Mouse (Mus musculus): Measurements from ENCODE around the gene Fastk. TPM values are rescaled to one million over a fixed set of nuclear protein-coding genes. Genes with fewer than 3 reads are reported as not detected.
A peak's percentile ranks its signal among the peaks of the same experiment; 100 is the strongest.

Gene Fastk
- polyA plus RNA-seq (2014; fragmentation: Nextera tagmentation; extraction: Ambion mirVana) = 158 and 165 TPM in 2 replicates

DNA sequence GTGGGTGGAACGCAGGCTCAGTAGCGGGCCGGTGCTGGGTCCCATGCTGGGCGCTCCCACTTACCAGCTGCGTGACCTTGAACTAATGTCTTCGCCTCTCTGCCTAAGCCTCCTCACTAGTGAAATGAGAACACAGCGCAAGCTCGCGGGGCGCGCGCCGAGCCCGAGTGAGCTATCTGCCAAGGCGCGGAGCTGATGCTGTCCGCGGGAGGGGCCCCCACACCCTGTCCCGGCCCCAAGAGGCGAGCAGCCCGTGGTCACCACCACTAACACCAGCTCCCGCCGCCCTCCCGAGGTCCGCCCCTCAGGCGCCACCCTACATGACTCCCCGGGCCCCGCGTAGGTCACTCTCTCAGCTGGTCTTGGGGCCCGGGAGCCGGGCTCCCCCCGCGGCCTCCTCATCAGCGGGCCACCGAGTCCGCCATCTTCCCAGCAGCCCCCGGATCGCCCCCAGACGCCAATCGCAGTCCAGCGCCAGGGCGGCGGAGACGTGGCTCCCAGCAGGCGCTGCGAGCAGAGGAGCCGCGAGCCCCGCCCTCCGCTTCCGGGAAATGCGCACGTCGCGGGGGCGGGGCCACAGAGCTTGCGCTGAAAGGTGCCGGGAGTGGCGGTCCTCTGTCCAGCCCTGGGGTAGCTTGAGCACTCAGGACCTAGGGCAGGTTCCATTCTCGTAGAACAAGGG lies at the start of gene Fastk:
TSS of gene Fastk (minus strand) at position 542 of the 682 bp plus-strand sequence.
- Histone ChIP-seq H3K4me1 (ENCODE audit: control insufficient read depth, insufficient read depth, low read length) (peaks cover 22% of the 10 kb centered on the region), H3K27ac (ENCODE audit: low read depth, low read length) (peak within 1 kb of the TSS; percentile 94), H3K9ac (ENCODE audit: low read depth, low read length) (peak within 1 kb of the TSS; percentile 97), H3K27me3 (ENCODE audit: control insufficient read depth, insufficient read depth, low read length) (no peaks in the 10 kb centered on the region), H3K4me2 (peak within 1 kb of the TSS; percentile 85), H3K9me3 (replicated peaks; ENCODE audit: control insufficient read depth, low read length) (no peaks in the 10 kb centered on the region), H3K36me3 (ENCODE audit: control insufficient read depth, insufficient read depth, low read length) (peaks cover 17% of the 10 kb centered on the region), H3K4me3 (ENCODE audit: low read depth, low read length) (peak within 1 kb of the TSS; percentile 89)
- under 1% methylated on average over 60 of the region's 60 CpGs for WGBS (ENCODE audit: insufficient replicate concordance)
- ATAC-seq (replicated peaks; ENCODE audit: insufficient number of reproducible peaks, low FRiP score, low TSS enrichment) = peak; percentile 83

DNA sequence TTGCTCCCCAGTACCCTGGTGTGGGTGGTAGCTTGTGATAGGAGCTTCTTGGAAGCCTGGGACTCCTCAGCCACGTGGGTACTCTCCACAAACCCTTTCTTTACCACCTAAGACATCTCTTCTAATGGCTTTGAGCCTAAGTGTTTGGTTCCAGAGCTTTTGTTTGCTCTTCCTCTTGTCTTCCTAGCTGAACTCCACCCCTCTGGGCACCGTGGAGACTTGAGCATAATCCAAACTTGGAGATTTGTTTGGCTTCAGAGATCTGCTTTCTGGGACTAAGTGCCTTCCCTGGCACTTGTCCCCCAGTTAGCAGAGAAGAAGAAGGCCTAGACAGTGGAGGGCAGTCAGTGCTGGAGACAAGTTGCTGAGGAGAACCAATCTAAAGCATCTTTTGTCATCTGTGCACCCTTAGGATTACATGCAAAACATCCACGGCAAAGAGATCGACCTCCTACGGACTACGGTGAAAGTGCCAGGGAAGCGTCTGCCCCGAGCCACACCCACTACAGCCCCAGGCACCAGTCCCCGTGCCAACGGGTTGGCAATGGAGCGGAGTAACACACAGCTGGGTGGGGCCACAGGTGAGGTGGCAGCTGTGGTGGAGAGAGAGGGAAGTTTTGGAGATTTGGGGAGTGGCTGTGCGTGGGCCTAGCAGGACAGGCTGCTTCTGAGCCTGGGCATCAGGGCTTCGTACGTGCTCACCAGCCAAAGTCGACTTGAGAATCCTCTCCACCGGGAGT lies 47.6 kb upstream of the Fastk start:
- Histone ChIP-seq H3K27me3 (ENCODE audit: control insufficient read depth, insufficient read depth, low read length) (no peaks in the 10 kb centered on the region), H3K4me1 (ENCODE audit: control insufficient read depth, insufficient read depth, low read length) (no peaks in the 10 kb centered on the region), H3K9ac (ENCODE audit: low read depth, low read length) (no peak overlapping the region), H3K4me2 (no peak overlapping the region), H3K4me3 (ENCODE audit: low read depth, low read length) (no peak overlapping the region), H3K9me3 (replicated peaks; ENCODE audit: control insufficient read depth, low read length) (no peaks in the 10 kb centered on the region), H3K36me3 (ENCODE audit: control insufficient read depth, insufficient read depth, low read length) (peaks cover 32% of the 10 kb centered on the region), H3K27ac (ENCODE audit: low read depth, low read length) (no peak overlapping the region)
- no peak for ATAC-seq (replicated peaks; ENCODE audit: insufficient number of reproducible peaks, low FRiP score, low TSS enrichment)
- 85% methylated on average over 16 of the region's 16 CpGs for WGBS (ENCODE audit: insufficient replicate concordance)

DNA sequence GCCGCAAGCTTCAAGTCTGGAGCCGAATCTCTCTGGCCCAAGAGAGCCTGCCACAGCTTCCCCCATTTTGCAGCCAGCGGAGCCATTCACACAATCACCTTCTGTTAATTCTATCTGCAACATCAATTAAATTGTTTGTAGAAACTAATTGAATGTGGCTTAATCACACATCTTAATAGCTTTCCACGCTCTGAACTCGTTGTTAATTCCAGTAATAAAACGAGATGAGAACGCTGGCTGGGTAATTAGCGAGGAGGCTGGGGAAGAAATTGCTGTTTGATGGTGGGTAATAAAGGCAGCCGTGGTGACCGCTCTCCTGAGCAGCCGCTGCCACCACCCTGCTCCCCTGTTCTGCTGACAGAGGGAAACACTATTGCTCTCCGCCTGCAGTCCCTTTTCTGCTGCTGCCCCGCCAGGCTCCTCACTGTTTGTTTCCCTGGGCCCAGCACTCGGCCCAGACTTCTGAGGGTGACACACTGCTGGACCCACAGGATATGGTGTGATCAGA lies 45.4 kb upstream of the Fastk start:
- Histone ChIP-seq H3K9ac (ENCODE audit: low read depth, low read length) (no peak overlapping the region), H3K36me3 (ENCODE audit: control insufficient read depth, insufficient read depth, low read length) (peaks cover 35% of the 10 kb centered on the region), H3K9me3 (replicated peaks; ENCODE audit: control insufficient read depth, low read length) (no peaks in the 10 kb centered on the region), H3K4me3 (ENCODE audit: low read depth, low read length) (no peak overlapping the region), H3K27me3 (ENCODE audit: control insufficient read depth, insufficient read depth, low read length) (no peaks in the 10 kb centered on the region), H3K27ac (ENCODE audit: low read depth, low read length) (no peak overlapping the region), H3K4me2 (no peak overlapping the region), H3K4me1 (ENCODE audit: control insufficient read depth, insufficient read depth, low read length) (peaks cover 3% of the 10 kb centered on the region; the same call in 1 of the 2 replicates)
- WGBS (ENCODE audit: insufficient replicate concordance) = 85% methylated on average over 14 of the region's 14 CpGs
- ATAC-seq (replicated peaks; ENCODE audit: insufficient number of reproducible peaks, low FRiP score, low TSS enrichment) = no peak

DNA sequence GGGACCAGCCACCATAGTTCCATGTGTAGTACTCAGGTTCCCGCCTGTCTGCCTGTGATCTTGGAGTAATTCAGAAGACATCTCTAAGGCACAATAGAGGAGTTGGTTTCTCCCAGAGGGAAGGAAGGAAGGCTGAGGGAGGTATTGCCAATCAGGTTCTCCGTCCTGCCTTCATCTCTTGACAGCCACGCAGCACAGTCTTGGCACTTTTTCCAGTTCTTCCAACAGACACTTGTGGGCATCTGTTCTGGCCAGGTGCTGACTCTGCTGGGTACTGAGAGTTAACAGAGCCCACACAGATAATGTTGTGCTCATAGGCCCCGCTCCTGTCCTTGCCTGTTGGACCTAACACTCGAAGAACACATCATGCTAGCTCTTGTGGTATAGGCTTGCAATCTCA lies 41.7 kb upstream of the Fastk start:
- H3K4me2 ChIP-seq = no peak overlapping the region
- no peaks in the 10 kb centered on the region for H3K9me3 ChIP-seq (replicated peaks; ENCODE audit: control insufficient read depth, low read length)
- peaks cover 15% of the 10 kb centered on the region for H3K4me1 ChIP-seq (ENCODE audit: control insufficient read depth, insufficient read depth, low read length)
- no peak overlapping the region for H3K27ac ChIP-seq (ENCODE audit: low read depth, low read length)
- peaks cover 26% of the 10 kb centered on the region for H3K36me3 ChIP-seq (ENCODE audit: control insufficient read depth, insufficient read depth, low read length)
- 88% methylated on average over 5 of the region's 5 CpGs for WGBS (ENCODE audit: insufficient replicate concordance)
- H3K4me3 ChIP-seq (ENCODE audit: low read depth, low read length) = no peak overlapping the region
- no peak overlapping the region for H3K9ac ChIP-seq (ENCODE audit: low read depth, low read length)
- H3K27me3 ChIP-seq (ENCODE audit: control insufficient read depth, insufficient read depth, low read length) = 0 out of 2 replicates have a peak, but pooled peaks cover 5% of the 10 kb centered on the region
- ATAC-seq (replicated peaks; ENCODE audit: insufficient number of reproducible peaks, low FRiP score, low TSS enrichment) = no peak

DNA sequence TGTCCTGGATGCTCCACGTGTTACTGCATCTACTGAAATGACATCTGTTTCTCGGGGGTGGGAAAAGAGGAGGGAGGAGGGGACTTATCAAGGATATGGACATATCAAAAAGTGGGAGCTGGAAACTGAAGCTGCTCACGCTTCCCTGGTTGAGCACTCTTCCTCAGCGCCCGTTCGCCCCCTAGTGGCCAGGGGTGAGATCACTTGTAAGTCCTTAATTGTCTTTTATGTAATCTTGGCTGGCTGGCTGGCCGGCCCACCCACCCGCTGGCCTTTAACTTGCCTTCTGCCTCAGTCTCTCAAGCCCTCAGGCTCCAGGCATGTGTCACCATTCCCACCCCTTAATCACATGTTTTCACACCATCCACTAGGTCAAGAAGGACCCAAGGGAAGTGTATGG lies 41.0 kb upstream of the Fastk start:
- Histone ChIP-seq H3K4me3 (ENCODE audit: low read depth, low read length) (no peak overlapping the region), H3K4me1 (ENCODE audit: control insufficient read depth, insufficient read depth, low read length) (peaks cover 15% of the 10 kb centered on the region), H3K27me3 (ENCODE audit: control insufficient read depth, insufficient read depth, low read length) (0 out of 2 replicates have a peak, but pooled peaks cover 5% of the 10 kb centered on the region), H3K9me3 (replicated peaks; ENCODE audit: control insufficient read depth, low read length) (no peaks in the 10 kb centered on the region), H3K36me3 (ENCODE audit: control insufficient read depth, insufficient read depth, low read length) (peaks cover 28% of the 10 kb centered on the region), H3K9ac (ENCODE audit: low read depth, low read length) (no peak overlapping the region), H3K4me2 (no peak overlapping the region), H3K27ac (ENCODE audit: low read depth, low read length) (no peak overlapping the region)
- no peak for ATAC-seq (replicated peaks; ENCODE audit: insufficient number of reproducible peaks, low FRiP score, low TSS enrichment)
- 6% methylated on average over 8 of the region's 8 CpGs for WGBS (ENCODE audit: insufficient replicate concordance)

DNA sequence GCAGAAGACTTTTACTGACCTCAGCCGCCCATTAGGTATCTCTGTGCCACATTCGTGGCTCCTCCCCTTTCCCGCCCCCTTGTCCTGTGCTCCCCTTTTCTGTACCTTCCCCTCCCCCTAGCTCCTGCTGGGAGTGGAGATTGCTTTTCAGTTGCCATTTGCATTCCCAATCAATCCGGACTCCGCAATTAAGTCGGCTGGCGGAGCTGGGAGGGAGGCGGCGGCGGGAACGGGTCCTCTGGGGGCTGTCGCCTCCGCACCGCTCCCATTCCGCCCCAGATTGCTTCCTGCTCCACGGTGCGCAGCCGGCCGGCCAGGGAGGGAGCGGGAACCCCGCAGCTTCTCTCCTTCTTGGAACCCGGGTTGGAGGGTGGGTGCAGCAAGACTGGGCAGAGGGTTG lies 39.9 kb upstream of the Fastk start:
- no peak for ATAC-seq (replicated peaks; ENCODE audit: insufficient number of reproducible peaks, low FRiP score, low TSS enrichment)

DNA sequence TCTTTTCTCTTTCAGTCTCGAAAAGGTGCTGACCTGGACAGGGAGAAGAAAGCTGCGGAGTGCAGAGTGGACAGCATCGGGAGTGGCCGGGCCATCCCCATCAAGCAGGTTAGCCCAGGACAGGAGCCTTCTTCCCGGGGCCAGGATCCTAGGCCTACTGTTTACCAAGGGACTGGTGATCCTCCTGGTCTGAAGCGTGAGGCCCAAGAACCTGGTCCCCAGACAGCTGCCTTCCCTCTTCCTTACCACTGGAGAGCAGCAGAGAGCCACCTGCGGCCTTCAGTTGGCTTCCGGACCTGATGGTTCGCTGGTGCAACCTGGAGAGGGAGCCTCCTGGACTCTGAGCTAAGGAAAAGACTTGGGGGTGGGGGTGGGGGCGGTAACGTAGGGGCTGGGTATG lies 38.2 kb upstream of the Fastk start:
- peaks cover 5% of the 10 kb centered on the region; the same call in 1 of the 2 replicates for H3K27me3 ChIP-seq (ENCODE audit: control insufficient read depth, insufficient read depth, low read length)
- H3K4me2 ChIP-seq = no peak overlapping the region
- no peak overlapping the region for H3K4me3 ChIP-seq (ENCODE audit: low read depth, low read length)
- no peak for ATAC-seq (replicated peaks; ENCODE audit: insufficient number of reproducible peaks, low FRiP score, low TSS enrichment)
- H3K9ac ChIP-seq (ENCODE audit: low read depth, low read length) = no peak overlapping the region
- no peaks in the 10 kb centered on the region for H3K9me3 ChIP-seq (replicated peaks; ENCODE audit: control insufficient read depth, low read length)
- 29% methylated on average over 11 of the region's 11 CpGs for whole genome bisulfite sequencing (ENCODE audit: insufficient replicate concordance)
- H3K36me3 ChIP-seq (ENCODE audit: control insufficient read depth, insufficient read depth, low read length) = peaks cover 25% of the 10 kb centered on the region
- H3K27ac ChIP-seq (ENCODE audit: low read depth, low read length) = 0 out of 2 replicates have a peak overlapping the region, but pooled peaks have one; percentile 10
- peaks cover 15% of the 10 kb centered on the region for H3K4me1 ChIP-seq (ENCODE audit: control insufficient read depth, insufficient read depth, low read length)

More for the DNA sequence above, 39.9 kb upstream of the Fastk start:
- Histone ChIP-seq H3K9ac (ENCODE audit: low read depth, low read length) (peak overlapping the region; percentile 49), H3K36me3 (ENCODE audit: control insufficient read depth, insufficient read depth, low read length) (peaks cover 31% of the 10 kb centered on the region), H3K27ac (ENCODE audit: low read depth, low read length) (no peak overlapping the region), H3K4me3 (ENCODE audit: low read depth, low read length) (peak overlapping the region; percentile 25), H3K9me3 (replicated peaks; ENCODE audit: control insufficient read depth, low read length) (no peaks in the 10 kb centered on the region), H3K4me2 (peak overlapping the region; percentile 58), H3K27me3 (ENCODE audit: control insufficient read depth, insufficient read depth, low read length) (0 out of 2 replicates have a peak, but pooled peaks cover 5% of the 10 kb centered on the region), H3K4me1 (ENCODE audit: control insufficient read depth, insufficient read depth, low read length) (peaks cover 15% of the 10 kb centered on the region)
- 23% methylated on average over 22 of the region's 22 CpGs for WGBS (ENCODE audit: insufficient replicate concordance)

DNA sequence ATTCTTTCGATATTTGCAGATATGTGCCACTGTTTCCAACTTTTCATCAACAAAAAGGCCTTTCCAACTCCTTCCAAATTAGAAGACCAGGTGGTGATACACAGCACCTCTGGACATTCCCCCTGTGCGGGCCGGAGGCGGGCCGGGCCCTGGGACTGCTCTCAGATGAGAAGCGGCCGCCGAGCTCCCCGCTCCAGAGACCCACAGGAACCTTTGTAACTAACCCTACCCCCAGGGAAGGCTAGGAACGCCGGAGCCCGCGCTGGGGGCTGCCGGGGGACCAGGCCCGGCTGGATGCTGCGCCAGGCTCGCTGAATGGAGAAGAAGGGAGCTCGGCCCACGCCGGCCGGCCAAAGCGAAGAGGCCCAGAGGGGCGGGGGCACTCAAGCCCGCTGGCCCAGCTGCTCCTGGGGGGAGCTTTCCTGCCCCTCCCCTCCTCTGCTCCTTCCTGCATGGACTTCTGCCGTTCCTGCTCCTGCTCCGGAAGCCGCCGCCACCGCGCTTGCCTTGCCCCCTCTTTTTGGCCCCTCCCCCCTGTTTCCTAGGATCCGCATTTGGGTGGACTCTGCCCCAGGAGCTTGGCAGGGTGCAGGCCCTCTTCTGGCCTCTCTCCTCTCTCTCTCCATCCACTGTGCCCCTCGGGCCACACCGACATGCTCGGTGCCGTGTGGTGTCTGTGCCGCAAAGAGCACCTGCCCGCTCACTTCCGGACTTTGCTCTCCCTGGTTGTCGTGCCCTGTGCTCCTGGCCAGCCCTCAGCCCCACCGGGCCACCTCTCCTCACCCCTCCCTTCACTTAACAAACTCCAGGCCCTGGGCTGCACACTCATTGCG lies 37.4 kb upstream of the Fastk start:
- Histone ChIP-seq H3K36me3 (ENCODE audit: control insufficient read depth, insufficient read depth, low read length) (peaks cover 26% of the 10 kb centered on the region), H3K4me1 (ENCODE audit: control insufficient read depth, insufficient read depth, low read length) (peaks cover 15% of the 10 kb centered on the region), H3K4me2 (no peak overlapping the region; the same call in 1 of the 2 replicates), H3K4me3 (ENCODE audit: low read depth, low read length) (no peak overlapping the region), H3K27ac (ENCODE audit: low read depth, low read length) (no peak overlapping the region), H3K9me3 (replicated peaks; ENCODE audit: control insufficient read depth, low read length) (no peaks in the 10 kb centered on the region), H3K9ac (ENCODE audit: low read depth, low read length) (no peak overlapping the region), H3K27me3 (ENCODE audit: control insufficient read depth, insufficient read depth, low read length) (peaks cover 5% of the 10 kb centered on the region; the same call in 1 of the 2 replicates)
- ATAC-seq (replicated peaks; ENCODE audit: insufficient number of reproducible peaks, low FRiP score, low TSS enrichment) = no peak
- 51% methylated on average over 41 of the region's 41 CpGs for WGBS (ENCODE audit: insufficient replicate concordance)

Data from heart, embryonic 11.5 days (tissue).